Mouse (Mus musculus) liver, postnatal 0 days (tissue): ENCODE results near the gene Klhl18. TPM values are rescaled to one million over a fixed set of nuclear protein-coding genes. Genes with fewer than 3 reads are reported as not detected.
"Not testable (repeated sequence)": the region's sequence is repeated elsewhere in the genome, so short reads cannot be mapped to it uniquely, and the experiment has no call there.

Source experiments
- ATAC-seq: fragments of 200-750 bp; cut with Nextera tagmentation; 2 replicates; pipeline ENCODE4 v1.8.0; 2017; ENCODE audit warnings: mild to moderate bottlenecking, moderate library complexity
- DNase-seq: peaks from one replicate; pipeline ENCODE4 v3.0.0-alpha.2; 2016
- H3K27ac ChIP-seq: fragments of 300-500 bp; sonication (generic); 2 replicates; pipeline ENCODE4 v1.5.1; 2014; ENCODE audit warnings: antibody characterized with exemption, moderate library complexity, mild to moderate bottlenecking, low read depth
- H3K27me3 ChIP-seq: fragments of 300-500 bp; sonication (generic); 2 replicates; pipeline ENCODE4 v1.6.1; 2014; ENCODE audit warnings: low read length, control low read depth, mixed read lengths; ENCODE audit not compliant: insufficient read depth
- H3K36me3 ChIP-seq: fragments of 300-500 bp; sonication (generic); replicated peaks from 2 replicates; pipeline ENCODE4 v1.6.1; 2014; ENCODE audit warnings: mild to moderate bottlenecking, control low read depth, low read length, moderate library complexity, mixed read lengths; ENCODE audit not compliant: insufficient read depth
- H3K4me1 ChIP-seq: fragments of 300-500 bp; sonication (generic); 2 replicates; pipeline ENCODE4 v1.6.1; 2014; ENCODE audit warnings: antibody characterized with exemption, mild to moderate bottlenecking, control low read depth; ENCODE audit not compliant: insufficient read depth
- H3K4me2 ChIP-seq: fragments of 300-500 bp; sonication (generic); 2 replicates; pipeline ENCODE4 v1.6.1; 2014; ENCODE audit warnings: low read depth, mild to moderate bottlenecking, low read length, moderate library complexity, mixed read lengths
- H3K4me3 ChIP-seq: fragments of 300-500 bp; sonication (generic); 2 replicates; pipeline ENCODE4 v1.5.1; 2014; ENCODE audit warnings: low read depth, low read length
- H3K9ac ChIP-seq: fragments of 300-500 bp; sonication (generic); replicated peaks from 2 replicates; pipeline ENCODE4 v1.6.1; 2014; ENCODE audit warnings: mild to moderate bottlenecking, moderate library complexity
- H3K9me3 ChIP-seq: fragments of 300-500 bp; sonication (generic); 2 replicates; pipeline ENCODE4 v1.6.1; 2016; ENCODE audit warnings: mild to moderate bottlenecking, control low read depth, low read length, mixed read lengths
- CTCF ChIP-seq: sonication (generic); IDR thresholded peaks from 2 replicates; pipeline ENCODE4 v1.5.1; 2016; ENCODE audit warnings: antibody characterized with exemption, low read depth
- EP300 ChIP-seq: IDR thresholded peaks from 2 replicates; pipeline ENCODE4 v1.6.1; 2016; ENCODE audit warnings: antibody characterized with exemption, low read depth, mild to moderate bottlenecking
- WGBS: fragments of 180-500 bp; shearing (Covaris S2); extraction: QIAGEN DNeasy Blood & Tissue Kit; methylation state at CpG from one replicate; pipeline ENCODE4 v1.1.7; 2014; ENCODE audit not compliant: insufficient replicate concordance; 5-methylcytosine and 5-hydroxymethylcytosine counted together
- polyA plus RNA-seq: library from polyadenylated mRNA; unstranded; fragments of >200 nt; fragmentation: Nextera tagmentation; extraction: Ambion mirVana; gene quantifications from 2 replicates; pipeline ENCODE4 v1.2.1, GENCODE M21; 2015

Klhl18 gene
- polyA plus RNA-seq, 1 experiment from 2014 or later, result 1.5 TPM

GRCm38 (mm10) chr9:110380662-110381061 lies 95.8 kb downstream of the Klhl18 start:
- Histone ChIP-seq H3K36me3 (peaks cover 62% of the 10 kb centered on the region), H3K27me3 (no peaks in the 10 kb centered on the region), H3K4me1 (no peaks in the 10 kb centered on the region), H3K4me3 (no peak overlapping the region), H3K9me3 (no peaks in the 10 kb centered on the region), H3K27ac (no peak overlapping the region), H3K9ac (no peak overlapping the region), H3K4me2 (no peak overlapping the region)
- ATAC-seq (peak; percentile 52), DNase-seq (no peak)
- 66% methylated on average over 21 of the region's 21 CpGs for WGBS
- TF ChIP-seq EP300, result no peak
- no peak for TF ChIP-seq CTCF

- no peak for TF ChIP-seq CTCF
- no peak for TF ChIP-seq EP300
- 93% methylated on average over 8 of the region's 8 CpGs for WGBS
- DNase-seq (no peak), ATAC-seq (no peak)
- Histone ChIP-seq H3K27ac (no peak overlapping the region), H3K27me3 (no peaks in the 10 kb centered on the region), H3K9me3 (no peaks in the 10 kb centered on the region), H3K36me3 (peaks cover 52% of the 10 kb centered on the region), H3K4me3 (no peak overlapping the region), H3K9ac (no peak overlapping the region), H3K4me1 (no peaks in the 10 kb centered on the region), H3K4me2 (no peak overlapping the region)
Measured at GRCm38 (mm10) chr9:110379361-110379760, 97.1 kb downstream of the Klhl18 start.

DNA sequence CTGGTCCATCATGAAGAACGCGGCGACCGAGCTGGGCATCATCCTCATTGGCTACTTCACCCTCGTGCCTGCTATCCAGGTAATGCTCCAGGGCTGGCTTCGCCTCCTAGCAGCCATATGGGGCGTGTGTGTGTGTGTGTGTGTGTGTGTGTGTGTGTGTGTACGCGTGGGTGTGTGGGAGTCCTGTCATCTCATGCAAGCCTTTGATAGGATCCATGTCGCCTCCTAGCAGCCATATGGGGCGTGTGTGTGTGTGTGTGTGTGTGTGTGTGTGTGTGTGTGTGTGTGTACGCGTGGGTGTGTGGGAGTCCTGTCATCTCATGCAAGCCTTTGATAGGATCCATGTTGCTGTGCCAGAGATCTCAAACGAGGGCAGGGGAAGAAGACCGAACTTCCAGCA lies 98.8 kb downstream of the Klhl18 start:
- not testable (repeated sequence) for H3K27me3 ChIP-seq, H3K4me1 ChIP-seq, ATAC-seq, H3K4me3 ChIP-seq, H3K27ac ChIP-seq, H3K9me3 ChIP-seq, H3K9ac ChIP-seq, H3K4me2 ChIP-seq, DNase-seq
- WGBS, result 73% methylated on average over 12 of the region's 15 CpGs
- peaks cover 51% of the 10 kb centered on the region for H3K36me3 ChIP-seq

Other genes with a start within 250 kb of the Klhl18 start
- 0.31 and 0.41 TPM in 2 replicates for gene Cspg5, start 232.9 kb downstream of the Klhl18 start, polyA plus RNA-seq
- gene Elp6, start 171.5 kb downstream of the Klhl18 start, polyA plus RNA-seq, result 3.2 and 3.3 TPM in 2 replicates
- gene Scap, start 143.4 kb downstream of the Klhl18 start, polyA plus RNA-seq, result 42.7 and 44.4 TPM in 2 replicates
- gene Ptpn23, start 68.5 kb downstream of the Klhl18 start, polyA plus RNA-seq, result 3.0 and 3.3 TPM in 2 replicates
- gene Ngp, start 56.9 kb downstream of the Klhl18 start, polyA plus RNA-seq, result 1,016 and 1,021 TPM in 2 replicates
- gene Kif9, start 264 bp upstream of the Klhl18 start, polyA plus RNA-seq, result 0.09 and 0.53 TPM in 2 replicates
- gene Setd2, start 55.9 kb upstream of the Klhl18 start, polyA plus RNA-seq, result 9.6 and 10.1 TPM in 2 replicates
- gene Nradd, start 147.8 kb upstream of the Klhl18 start, polyA plus RNA-seq, result 1.3 and 1.4 TPM in 2 replicates
- 1.5 and 2.0 TPM in 2 replicates for gene Nbeal2, start 177.5 kb upstream of the Klhl18 start, polyA plus RNA-seq
- gene Ccdc12, start 179.8 kb upstream of the Klhl18 start, polyA plus RNA-seq, result 69.3 and 71.1 TPM in 2 replicates